Mouse (Mus musculus) stomach, postnatal 0 days (tissue): ENCODE data around the gene Il1r1.

Source experiments
- CTCF ChIP-seq: IDR thresholded peaks from 2 replicates; pipeline ENCODE4 v1.5.1; 2016; ENCODE audit warnings: antibody characterized with exemption, low read depth, mild to moderate bottlenecking, moderate library complexity
- EP300 ChIP-seq: optimal IDR thresholded peaks from 2 replicates; pipeline ENCODE3; 2016; ENCODE audit warnings: antibody characterized with exemption

DNA sequence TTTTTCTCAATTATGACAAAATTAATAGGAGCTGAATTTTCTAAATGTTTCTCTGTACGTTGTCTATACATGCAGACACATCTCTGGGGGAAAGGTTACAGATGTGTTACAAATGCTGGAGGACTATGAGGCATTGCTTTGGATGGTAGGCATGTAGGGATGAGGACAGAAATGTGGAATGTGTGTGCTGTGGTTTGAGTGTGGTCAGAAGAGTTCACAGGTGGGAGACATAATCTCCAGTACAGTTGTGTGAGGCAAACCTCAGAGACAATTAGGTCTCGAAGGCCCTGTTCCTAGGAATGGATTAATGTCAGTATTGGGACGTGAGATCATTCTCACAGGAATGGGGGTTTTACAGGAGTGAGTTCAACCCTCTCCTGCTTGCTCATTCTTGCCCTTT, 47.3 kb downstream of the Il1r1 start:
- TF ChIP-seq CTCF, result no peak
- TF ChIP-seq EP300, result no peak
